Mouse (Mus musculus) midbrain, postnatal 0 days (tissue): ENCODE data around the gene Mphosph9. TPM values are rescaled to one million over a fixed set of nuclear protein-coding genes. Genes with fewer than 3 reads are reported as not detected.
A peak's percentile ranks its signal among the peaks of the same experiment; 100 is the strongest.

Experiments
- ATAC-seq: fragments of 200-750 bp; cut with Nextera tagmentation; 2 replicates; pipeline ENCODE4 v1.8.0; 2017; ENCODE audit warnings: moderate number of reproducible peaks, mild to moderate bottlenecking, moderate TSS enrichment, moderate library complexity; ENCODE audit not compliant: low FRiP score
- DNase-seq: peaks from one replicate; pipeline ENCODE4 v3.0.0-alpha.2; 2015; ENCODE audit warnings: low spot score
- H3K27ac ChIP-seq: fragments of 300-500 bp; sonication (generic); 2 replicates; pipeline ENCODE4 v1.5.1; 2014; ENCODE audit warnings: low read depth, mild to moderate bottlenecking, low read length, mixed read lengths
- H3K27me3 ChIP-seq: fragments of 300-500 bp; sonication (generic); 2 replicates; pipeline ENCODE4 v1.6.1; 2014; ENCODE audit warnings: low read length, control low read depth, mixed read lengths; ENCODE audit not compliant: insufficient read depth
- H3K36me3 ChIP-seq: fragments of 300-500 bp; sonication (generic); 2 replicates; pipeline ENCODE4 v1.6.1; 2014; ENCODE audit warnings: low read length, control low read depth, mixed read lengths; ENCODE audit not compliant: insufficient read depth
- H3K4me1 ChIP-seq: fragments of 300-500 bp; sonication (generic); 2 replicates; pipeline ENCODE4 v1.6.1; 2014; ENCODE audit warnings: mild to moderate bottlenecking, control low read depth, antibody characterized with exemption, low read length, mixed read lengths; ENCODE audit not compliant: insufficient read depth
- H3K4me2 ChIP-seq: fragments of 300-500 bp; sonication (generic); 2 replicates; pipeline ENCODE4 v1.6.1; 2014; ENCODE audit warnings: low read depth, mild to moderate bottlenecking, low read length, mixed read lengths; ENCODE audit not compliant: poor library complexity, severe bottlenecking
- H3K4me3 ChIP-seq: fragments of 300-500 bp; sonication (generic); 2 replicates; pipeline ENCODE4 v1.5.1; 2014; ENCODE audit warnings: low read depth, mild to moderate bottlenecking, low read length, moderate library complexity
- H3K9ac ChIP-seq: fragments of 300-500 bp; sonication (generic); replicated peaks from 2 replicates; pipeline ENCODE4 v1.6.1; 2014; ENCODE audit warnings: mild to moderate bottlenecking, low read length, moderate library complexity, mixed read lengths; ENCODE audit not compliant: poor library complexity, severe bottlenecking
- H3K9me3 ChIP-seq: fragments of 300-500 bp; sonication (generic); 2 replicates; pipeline ENCODE4 v1.6.1; 2016; ENCODE audit warnings: low read length, control low read depth
- CTCF ChIP-seq: IDR thresholded peaks from 2 replicates; pipeline ENCODE4 v1.5.1; 2016; ENCODE audit warnings: antibody characterized with exemption, mild to moderate bottlenecking
- WGBS: fragments of 180-500 bp; shearing (Covaris S2); extraction: QIAGEN DNeasy Blood & Tissue Kit; methylation state at CpG from one replicate; pipeline ENCODE4 v1.1.7; 2014; 5-methylcytosine and 5-hydroxymethylcytosine counted together
- polyA plus RNA-seq: library from polyadenylated mRNA; unstranded; fragments of >200 nt; fragmentation: Nextera tagmentation; extraction: Ambion mirVana; gene quantifications from 2 replicates; pipeline ENCODE4 v1.2.1, GENCODE M21; 2015
- total RNA-seq: library from RNA; depleted of rRNA; stranded (reverse); fragments of >200 nt; gene quantifications from 2 replicates; pipeline ENCODE4 v1.2.3, GENCODE M21; 2014

The Mphosph9 gene
- total and polyA plus RNA-seq, 2 experiments from 2014 or later = 9.6 to 19.0 TPM

- Histone ChIP-seq H3K27ac (no peak overlapping the region), H3K36me3 (peaks cover 35% of the 10 kb centered on the region), H3K4me3 (no peak overlapping the region), H3K9ac (no peak overlapping the region), H3K9me3 (no peaks in the 10 kb centered on the region), H3K27me3 (no peaks in the 10 kb centered on the region), H3K4me2 (no peak overlapping the region), H3K4me1 (no peaks in the 10 kb centered on the region)
- WGBS = 89% methylated on average over 2 of the region's 2 CpGs
- TF ChIP-seq CTCF = no peak
- ATAC-seq (no peak), DNase-seq (no peak)
Measured at GRCm38 (mm10) chr5:124282854-124283253, 44.9 kb downstream of the Mphosph9 start.

GRCm38 (mm10) chr5:124270226-124270625 is 57.5 kb downstream of the Mphosph9 start:
- no peak for ATAC-seq
- Histone ChIP-seq H3K4me2 (no peak overlapping the region), H3K36me3 (no peaks in the 10 kb centered on the region; the same call in 1 of the 2 replicates), H3K27ac (no peak overlapping the region), H3K4me1 (no peaks in the 10 kb centered on the region), H3K9ac (no peak overlapping the region), H3K9me3 (no peaks in the 10 kb centered on the region), H3K4me3 (no peak overlapping the region), H3K27me3 (no peaks in the 10 kb centered on the region)
- DNase-seq = no peak
- no peak for TF ChIP-seq CTCF
- WGBS = 79% methylated on average over 5 of the region's 5 CpGs

- 24% methylated on average over 11 of the region's 11 CpGs for WGBS
- Histone ChIP-seq H3K27ac (no peak overlapping the region), H3K4me1 (no peaks in the 10 kb centered on the region), H3K4me3 (no peak overlapping the region), H3K9ac (no peak overlapping the region), H3K27me3 (no peaks in the 10 kb centered on the region), H3K9me3 (no peaks in the 10 kb centered on the region), H3K36me3 (no peaks in the 10 kb centered on the region; the same call in 1 of the 2 replicates), H3K4me2 (no peak overlapping the region)
- no peak for ATAC-seq
- DNase-seq = peak; percentile 20
- no peak for TF ChIP-seq CTCF
Measured at GRCm38 (mm10) chr5:124269661-124270060, 58.1 kb downstream of the Mphosph9 start.

GRCm38 (mm10) chr5:124267652-124268051 is 60.1 kb downstream of the Mphosph9 start:
- no peaks in the 10 kb centered on the region for H3K27me3 ChIP-seq
- H3K4me2 ChIP-seq = no peak overlapping the region
- DNase-seq (no peak), ATAC-seq (no peak)
- H3K27ac ChIP-seq = no peak overlapping the region
- TF ChIP-seq CTCF = no peak
- no peak overlapping the region for H3K9ac ChIP-seq
- no peaks in the 10 kb centered on the region for H3K9me3 ChIP-seq
- H3K4me1 ChIP-seq = no peaks in the 10 kb centered on the region
- no peak overlapping the region for H3K4me3 ChIP-seq
- H3K36me3 ChIP-seq = peaks cover 7% of the 10 kb centered on the region
- WGBS = 92% methylated on average over 6 of the region's 6 CpGs

- H3K4me1 ChIP-seq = no peaks in the 10 kb centered on the region
- no peak for ATAC-seq
Measured at GRCm38 (mm10) chr5:124266821-124267220, 61.0 kb downstream of the Mphosph9 start.

GRCm38 (mm10) chr5:124263246-124263645 is 64.5 kb downstream of the Mphosph9 start:
- Histone ChIP-seq H3K4me2 (no peak overlapping the region), H3K9ac (no peak overlapping the region), H3K27ac (no peak overlapping the region), H3K9me3 (no peaks in the 10 kb centered on the region), H3K4me3 (no peak overlapping the region), H3K27me3 (no peaks in the 10 kb centered on the region), H3K4me1 (no peaks in the 10 kb centered on the region), H3K36me3 (peaks cover 24% of the 10 kb centered on the region)
- WGBS = 79% methylated on average over 4 of the region's 4 CpGs
- no peak for TF ChIP-seq CTCF
- DNase-seq (no peak), ATAC-seq (no peak)

More at GRCm38 (mm10) chr5:124266821-124267220, 61.0 kb downstream of the Mphosph9 start:
- Histone ChIP-seq H3K4me3 (no peak overlapping the region), H3K27ac (no peak overlapping the region), H3K4me2 (no peak overlapping the region), H3K9ac (no peak overlapping the region), H3K27me3 (no peaks in the 10 kb centered on the region), H3K9me3 (no peaks in the 10 kb centered on the region), H3K36me3 (peaks cover 13% of the 10 kb centered on the region)
- no peak for DNase-seq
- WGBS = 88% methylated on average over 6 of the region's 6 CpGs
- TF ChIP-seq CTCF = no peak
